Mouse (Mus musculus): ENCODE data around the gene Gng7.

GRCm38 (mm10) chr10:80957791-80958190 is 57.0 kb downstream of the Gng7 start:
- TF ChIP-seq CTCF (IDR thresholded peaks at IDR 0.05; ENCODE audit: extremely low read depth, insufficient read depth, low read length) (no peak), POLR2A (IDR thresholded peaks at IDR 0.05; ENCODE audit: extremely low read depth, insufficient read depth, low read length) (no peak)

Measured in cortical plate, adult 2 months (tissue).